Mouse (Mus musculus) megakaryocyte, embryonic 14.5 days (primary cell): ENCODE measurements around the gene Zzz3.

Experiments used
- FLI1 ChIP-seq: IDR thresholded peaks from 2 replicates; pipeline ENCODE4 v1.6.1; 2012; ENCODE audit warnings: low read length, inconsistent platforms, mixed read lengths
- GATA1 ChIP-seq: IDR thresholded peaks from 3 replicates; pipeline ENCODE4 v1.6.1; 2012; ENCODE audit warnings: mixed read lengths, low read length, inconsistent platforms, borderline replicate concordance

GRCm38 (mm10) chr3:152478599-152479435 is 83.5 kb downstream of the Zzz3 start:
- TF ChIP-seq GATA1 = no peak
- TF ChIP-seq FLI1 = no peak
